Mouse (Mus musculus) CH12.LX (cell line): ENCODE measurements around the gene Pde4d.
A peak's percentile ranks its signal among the peaks of the same experiment; 100 is the strongest.

Experiments
- CTCF ChIP-seq, 2 experiments: IDR thresholded peaks in 1 of 2; conservative IDR thresholded peaks in 1 of 2; 2 replicates each; pipeline ENCODE4 v1.5.1; 2011 to 2012; ENCODE audit warnings: low read depth in 2 of 2, low read length in 2 of 2, improper control_type of control experiment in 1 of 2, inconsistent platforms in 1 of 2, mild to moderate bottlenecking in 1 of 2, moderate library complexity in 1 of 2
- JUND ChIP-seq: conservative IDR thresholded peaks from 2 replicates; pipeline ENCODE4 v1.6.1; 2011; ENCODE audit warnings: low read depth, low read length, improper control_type of control experiment
- RCOR1 ChIP-seq: conservative IDR thresholded peaks from 2 replicates; pipeline ENCODE4 v1.6.1; 2012; ENCODE audit warnings: low read depth, mild to moderate bottlenecking, inconsistent platforms, low read length, improper control_type of control experiment

- TF ChIP-seq CTCF (conservative IDR thresholded peaks at IDR 0.05 in 1 of 2, IDR thresholded peaks at IDR 0.05 in 1 of 2; ENCODE audit: low read depth in 2 of 2, low read length in 2 of 2) (peak; percentile 74 to 92), RCOR1 (no peak), JUND (peak; percentile 14; the same call in 1 of the 2 replicates)
Observed at GRCm38 (mm10) chr13:109210403-109210802, 760.7 kb downstream of the Pde4d start.
